Mouse (Mus musculus): ENCODE measurements around the gene Zfp365. TPM values are rescaled to one million over a fixed set of nuclear protein-coding genes. Genes with fewer than 3 reads are reported as not detected.

The Zfp365 gene
- polyA plus RNA-seq, 1 experiment from 2014 or later: 0.84 TPM

Other genes with a start within 250 kb of the Zfp365 start
- gene Rtkn2, start 66.9 kb upstream of the Zfp365 start, polyA plus RNA-seq (2015; fragmentation: Nextera tagmentation; extraction: Ambion mirVana): 10.2 TPM in 2 replicates

Data from kidney, embryonic 16.5 days (tissue).